Mouse (Mus musculus): ENCODE data around the gene Etl4. TPM values are rescaled to one million over a fixed set of nuclear protein-coding genes. Genes with fewer than 3 reads are reported as not detected.

Gene Etl4
- total and polyA plus RNA-seq, 3 experiments = 29.8 to 40.3 (median 36.0) TPM

- peaks cover 4% of the 10 kb centered on the region; the same call in 1 of the 2 replicates for H3K79me2 ChIP-seq (replicated peaks; ENCODE audit: control insufficient read depth, insufficient read depth, low read length)
- no peak overlapping the region for H3K27ac ChIP-seq
- no peaks in the 10 kb centered on the region for H3K27me3 ChIP-seq (ENCODE audit: control insufficient read depth, insufficient read depth, low read length)
- intact Hi-C loops (cut with DNase I) = no loop called here
- no peak for DNase-seq
- 58% methylated on average over 19 of the region's 19 CpGs for WGBS
- no peak overlapping the region for H3K4me3 ChIP-seq
- TF ChIP-seq POLR2A (IDR thresholded peaks at IDR 0.05; ENCODE audit: insufficient read depth, low read depth, low read length) = no peak
- TF ChIP-seq EP300 (IDR thresholded peaks at IDR 0.05; ENCODE audit: insufficient read depth, low read depth, low read length) = no peak
- TF ChIP-seq CTCF (IDR thresholded peaks at IDR 0.05) = no peak
- no peak overlapping the region for H3K9ac ChIP-seq (ENCODE audit: low read depth, low read length)
- H3K4me1 ChIP-seq (ENCODE audit: control insufficient read depth, insufficient read depth, low read length) = no peaks in the 10 kb centered on the region; the same call in 1 of the 2 replicates
- peaks cover 8% of the 10 kb centered on the region for H3K36me3 ChIP-seq (ENCODE audit: control insufficient read depth, insufficient read depth, low read length)
These were observed 827.7 kb downstream of the Etl4 start for GRCm38 (mm10) chr2:20737112-20737808.

- WGBS = 46% methylated on average over 4 of the region's 4 CpGs
- no peak overlapping the region for H3K27ac ChIP-seq
These were observed 828.3 kb downstream of the Etl4 start for GRCm38 (mm10) chr2:20737837-20738236.

GRCm38 (mm10) chr2:20747723-20748122, 838.1 kb downstream of the Etl4 start:
- H3K9ac ChIP-seq (ENCODE audit: low read depth, low read length) = no peak overlapping the region
- intact Hi-C loops (cut with DNase I) = no loop called here
- H3K79me2 ChIP-seq (replicated peaks; ENCODE audit: control insufficient read depth, insufficient read depth, low read length) = peaks cover 2% of the 10 kb centered on the region; the same call in 1 of the 2 replicates
- H3K27ac ChIP-seq = no peak overlapping the region
- DNase-seq = no peak
- TF ChIP-seq CTCF (IDR thresholded peaks at IDR 0.05) = no peak
- TF ChIP-seq POLR2A (IDR thresholded peaks at IDR 0.05; ENCODE audit: insufficient read depth, low read depth, low read length) = no peak
- TF ChIP-seq EP300 (IDR thresholded peaks at IDR 0.05; ENCODE audit: insufficient read depth, low read depth, low read length) = no peak
- H3K27me3 ChIP-seq (ENCODE audit: control insufficient read depth, insufficient read depth, low read length) = no peaks in the 10 kb centered on the region
- 49% methylated on average over 1 of the region's 1 CpGs for WGBS
- no peak overlapping the region for H3K4me3 ChIP-seq
- peaks cover 2% of the 10 kb centered on the region for H3K4me1 ChIP-seq (ENCODE audit: control insufficient read depth, insufficient read depth, low read length)
- peaks cover 13% of the 10 kb centered on the region for H3K36me3 ChIP-seq (ENCODE audit: control insufficient read depth, insufficient read depth, low read length)

More at GRCm38 (mm10) chr2:20737837-20738236, 828.3 kb downstream of the Etl4 start:
- H3K79me2 ChIP-seq (replicated peaks; ENCODE audit: control insufficient read depth, insufficient read depth, low read length) = peaks cover 4% of the 10 kb centered on the region; the same call in 1 of the 2 replicates
- no peaks in the 10 kb centered on the region for H3K27me3 ChIP-seq (ENCODE audit: control insufficient read depth, insufficient read depth, low read length)
- H3K36me3 ChIP-seq (ENCODE audit: control insufficient read depth, insufficient read depth, low read length) = peaks cover 8% of the 10 kb centered on the region
- intact Hi-C loops (cut with DNase I) = no loop called here
- no peaks in the 10 kb centered on the region; the same call in 1 of the 2 replicates for H3K4me1 ChIP-seq (ENCODE audit: control insufficient read depth, insufficient read depth, low read length)
- H3K4me3 ChIP-seq = no peak overlapping the region
- DNase-seq = no peak
- TF ChIP-seq CTCF (IDR thresholded peaks at IDR 0.05) = no peak
- TF ChIP-seq EP300 (IDR thresholded peaks at IDR 0.05; ENCODE audit: insufficient read depth, low read depth, low read length) = no peak
- TF ChIP-seq POLR2A (IDR thresholded peaks at IDR 0.05; ENCODE audit: insufficient read depth, low read depth, low read length) = no peak
- H3K9ac ChIP-seq (ENCODE audit: low read depth, low read length) = no peak overlapping the region

GRCm38 (mm10) chr2:20748481-20748880, 838.9 kb downstream of the Etl4 start:
- DNase-seq = no peak
- H3K4me3 ChIP-seq = no peak overlapping the region
- peaks cover under 1% of the 10 kb centered on the region; the same call in 1 of the 2 replicates for H3K79me2 ChIP-seq (replicated peaks; ENCODE audit: control insufficient read depth, insufficient read depth, low read length)
- H3K9ac ChIP-seq (ENCODE audit: low read depth, low read length) = no peak overlapping the region
- no peak overlapping the region for H3K27ac ChIP-seq
- peaks cover 18% of the 10 kb centered on the region for H3K36me3 ChIP-seq (ENCODE audit: control insufficient read depth, insufficient read depth, low read length)
- WGBS = 58% methylated on average over 1 of the region's 1 CpGs
- no peak for TF ChIP-seq EP300 (IDR thresholded peaks at IDR 0.05; ENCODE audit: insufficient read depth, low read depth, low read length)
- no peak for TF ChIP-seq CTCF (IDR thresholded peaks at IDR 0.05)
- no peak for TF ChIP-seq POLR2A (IDR thresholded peaks at IDR 0.05; ENCODE audit: insufficient read depth, low read depth, low read length)
- H3K4me1 ChIP-seq (ENCODE audit: control insufficient read depth, insufficient read depth, low read length) = peaks cover 4% of the 10 kb centered on the region
- intact Hi-C loops (cut with DNase I) = no loop called here
- H3K27me3 ChIP-seq (ENCODE audit: control insufficient read depth, insufficient read depth, low read length) = no peaks in the 10 kb centered on the region

GRCm38 (mm10) chr2:20749687-20750086, 840.1 kb downstream of the Etl4 start:
- Histone ChIP-seq H3K79me2 (replicated peaks; ENCODE audit: control insufficient read depth, insufficient read depth, low read length) (no peaks in the 10 kb centered on the region; the same call in 1 of the 2 replicates), H3K27ac (no peak overlapping the region), H3K27me3 (ENCODE audit: control insufficient read depth, insufficient read depth, low read length) (no peaks in the 10 kb centered on the region), H3K36me3 (ENCODE audit: control insufficient read depth, insufficient read depth, low read length) (peaks cover 20% of the 10 kb centered on the region), H3K9ac (ENCODE audit: low read depth, low read length) (no peak overlapping the region), H3K4me3 (no peak overlapping the region), H3K4me1 (ENCODE audit: control insufficient read depth, insufficient read depth, low read length) (peaks cover 8% of the 10 kb centered on the region)
- intact Hi-C loops (cut with DNase I) = no loop called here
- 72% methylated on average over 3 of the region's 3 CpGs for WGBS
- no peak for DNase-seq
- TF ChIP-seq EP300 (IDR thresholded peaks at IDR 0.05; ENCODE audit: insufficient read depth, low read depth, low read length) = no peak
- TF ChIP-seq CTCF (IDR thresholded peaks at IDR 0.05) = no peak
- no peak for TF ChIP-seq POLR2A (IDR thresholded peaks at IDR 0.05; ENCODE audit: insufficient read depth, low read depth, low read length)

All from heart, adult 2 months (tissue).